Mouse (Mus musculus) right cerebral cortex, postnatal 36 days (tissue): Measurements from ENCODE around the gene C2cd2l.
A peak's percentile ranks its signal among the peaks of the same experiment; 100 is the strongest.
"Not testable (repeated sequence)": the region's sequence is repeated elsewhere in the genome, so short reads cannot be mapped to it uniquely, and the experiment has no call there.

Experiments
- DNase-seq, 2 experiments: peaks; one replicate each; pipeline ENCODE4 v3.0.0; 2022; ENCODE audit warnings: low spot score in 2 of 2, mixed read lengths in 1 of 2

The C2cd2l gene

DNA sequence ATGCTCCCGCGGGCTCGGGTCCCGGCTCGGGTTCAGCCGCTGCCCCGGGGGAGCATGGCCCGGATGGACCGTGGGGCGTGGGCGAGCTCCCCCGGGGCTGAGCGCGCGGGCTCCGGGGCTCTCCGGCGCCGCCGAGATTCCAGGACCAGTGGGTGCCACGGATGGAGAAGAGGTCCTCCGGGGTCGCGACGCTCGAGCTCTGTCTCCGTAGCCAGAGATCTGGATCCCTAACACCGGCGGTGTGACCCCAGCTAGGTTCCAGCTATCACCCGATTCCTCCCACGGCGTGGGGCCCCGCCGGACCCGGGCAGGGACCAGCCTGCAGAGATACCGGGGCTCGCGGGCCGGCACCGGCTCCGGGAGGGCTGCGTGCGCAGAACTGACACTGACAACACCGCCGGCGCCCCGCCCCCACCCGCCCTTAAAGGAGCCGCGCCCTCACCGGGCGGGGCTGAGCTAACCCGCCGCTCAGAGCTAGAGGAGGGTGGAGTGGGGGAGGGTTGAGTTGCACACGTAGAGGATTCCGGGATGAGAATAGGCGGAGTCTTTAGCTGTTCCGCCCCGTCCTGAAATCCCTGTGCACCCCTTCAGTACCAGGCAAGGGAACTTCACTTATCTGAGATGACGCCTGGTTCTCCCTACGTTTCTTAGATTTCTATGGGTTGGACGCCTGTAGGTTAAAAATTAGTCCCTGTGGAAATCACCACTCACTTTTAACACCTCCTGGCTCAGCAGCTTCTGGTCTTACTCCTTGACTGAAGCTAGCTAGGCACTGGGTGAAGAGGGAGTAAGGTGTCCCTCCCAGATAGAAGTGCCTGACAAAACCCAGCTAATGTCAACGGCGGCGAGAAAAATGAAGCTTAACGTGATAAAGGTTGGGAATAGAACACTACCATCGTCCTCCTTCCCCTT, at the start of gene C2cd2l:
Gene C2cd2l, minus strand, starts transcription at position 399 of the 912 bp plus-strand sequence.
- peak; percentile 85 to 94 for DNase-seq

DNA sequence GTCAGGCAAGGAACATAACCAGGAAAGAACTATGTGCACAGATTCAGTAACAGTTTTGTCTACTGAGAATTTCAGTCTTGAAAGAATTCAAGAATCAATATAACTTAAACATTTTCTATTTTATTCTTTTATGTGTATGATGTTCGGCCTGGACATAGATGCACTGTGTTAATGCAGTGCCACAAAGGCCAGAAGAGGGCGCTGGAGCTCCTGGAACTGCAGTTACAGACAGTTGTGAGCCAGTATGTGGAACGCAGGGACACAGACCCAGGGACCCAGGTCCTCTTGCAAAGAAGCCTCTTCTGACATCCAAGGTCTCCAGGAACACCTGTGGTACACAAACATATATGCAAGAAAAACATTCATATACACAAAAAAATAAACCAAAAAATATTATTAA, 44.4 kb upstream of the C2cd2l start:
- DNase-seq, result no peak

DNA sequence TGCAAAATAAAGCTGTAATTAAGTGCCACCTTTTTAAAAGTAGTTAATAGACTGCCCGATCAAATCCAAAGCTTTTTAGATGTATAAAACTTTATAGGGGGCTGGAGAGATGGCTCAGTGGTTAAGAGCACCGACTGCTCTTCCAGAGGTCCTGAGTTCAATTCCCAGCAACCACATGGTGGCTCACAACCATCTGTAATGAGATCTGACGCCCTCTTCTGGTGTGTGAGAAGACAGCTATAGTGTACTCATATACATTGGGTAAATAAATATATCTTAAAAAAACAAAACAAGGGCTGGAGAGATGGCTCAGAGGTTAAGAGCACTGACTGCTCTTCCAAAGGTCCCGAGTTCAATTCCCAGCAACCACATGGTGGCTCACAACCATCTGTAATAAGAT, 41.8 kb upstream of the C2cd2l start:
- not testable (repeated sequence) for DNase-seq

DNA sequence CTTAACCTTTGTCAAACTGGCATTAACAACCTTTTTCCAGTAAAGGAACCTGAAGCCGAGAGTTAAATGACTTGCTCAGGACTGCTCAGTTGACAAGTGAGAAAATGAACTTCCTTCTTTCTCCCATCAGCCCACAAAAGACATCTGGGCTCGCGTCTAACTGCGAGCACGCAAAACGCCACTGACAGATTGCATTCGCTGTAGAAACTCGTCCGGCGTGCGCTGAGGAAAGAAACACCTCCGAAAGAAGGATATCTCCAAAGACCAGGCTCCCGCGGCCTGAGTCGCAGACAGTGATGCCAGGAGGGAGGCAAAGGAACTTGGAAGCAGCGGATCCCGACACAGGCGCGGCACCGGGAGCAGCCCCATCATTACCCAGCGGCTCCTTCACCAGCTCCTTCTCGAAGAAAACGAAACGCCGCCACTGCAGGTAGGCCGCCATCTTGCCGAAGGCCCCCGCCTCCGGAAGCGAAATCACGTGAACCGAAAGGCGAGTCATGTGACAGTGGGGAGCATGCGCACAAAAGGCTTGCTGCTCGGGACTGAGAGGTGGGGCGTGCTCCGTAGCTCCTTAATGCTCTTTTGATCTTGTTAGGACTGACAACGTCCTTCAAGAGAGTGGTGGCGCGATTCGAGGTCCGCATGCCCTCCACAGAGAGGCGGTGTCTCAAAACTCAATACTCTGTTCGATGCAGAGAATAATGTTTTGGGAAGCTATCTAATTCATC, 41.3 kb upstream of the C2cd2l start, which contains the start of gene Vps11:
Gene Vps11, minus strand, starts transcription at position 481 of the 728 bp plus-strand sequence.
- DNase-seq, result peak; percentile 89 to 90

DNA sequence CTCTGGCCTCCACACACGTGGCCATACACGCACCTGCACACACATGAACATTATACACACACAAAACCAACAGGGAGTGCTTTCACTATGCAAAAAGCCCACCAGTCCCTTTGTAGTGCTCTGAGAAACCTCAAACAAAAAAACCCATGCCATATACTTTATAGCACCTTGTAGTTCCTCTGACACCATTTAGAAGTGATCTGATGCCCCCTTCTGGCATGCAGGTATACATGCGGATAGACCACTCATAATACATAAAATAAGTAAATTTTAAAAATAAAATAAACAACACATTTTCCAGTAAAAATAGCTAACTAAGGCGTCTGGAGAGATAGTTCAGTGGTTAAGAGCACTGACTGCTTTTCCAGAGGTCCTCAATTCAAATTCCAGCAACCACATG, 37.1 kb upstream of the C2cd2l start:
- DNase-seq, result no peak

DNA sequence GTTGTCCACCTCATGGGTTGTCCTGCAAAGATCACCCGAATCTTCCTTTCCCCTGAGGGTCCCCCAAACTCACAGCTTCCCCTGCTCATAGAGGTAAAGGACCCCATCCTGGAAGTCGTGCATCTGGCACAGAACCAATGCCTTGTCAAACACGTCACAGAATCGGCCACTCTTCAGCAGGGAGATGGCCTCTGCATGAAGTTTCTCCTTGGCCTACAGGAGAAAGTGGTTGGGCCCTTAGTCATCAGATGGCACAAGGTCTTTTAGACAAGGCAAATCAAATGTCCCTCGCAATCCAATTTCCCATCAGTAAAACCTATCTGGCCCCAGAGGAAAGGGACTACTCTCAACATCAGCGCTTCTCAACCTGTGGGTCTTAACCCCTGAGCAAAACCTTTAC, 33.1 kb upstream of the C2cd2l start:
- no peak for DNase-seq

DNA sequence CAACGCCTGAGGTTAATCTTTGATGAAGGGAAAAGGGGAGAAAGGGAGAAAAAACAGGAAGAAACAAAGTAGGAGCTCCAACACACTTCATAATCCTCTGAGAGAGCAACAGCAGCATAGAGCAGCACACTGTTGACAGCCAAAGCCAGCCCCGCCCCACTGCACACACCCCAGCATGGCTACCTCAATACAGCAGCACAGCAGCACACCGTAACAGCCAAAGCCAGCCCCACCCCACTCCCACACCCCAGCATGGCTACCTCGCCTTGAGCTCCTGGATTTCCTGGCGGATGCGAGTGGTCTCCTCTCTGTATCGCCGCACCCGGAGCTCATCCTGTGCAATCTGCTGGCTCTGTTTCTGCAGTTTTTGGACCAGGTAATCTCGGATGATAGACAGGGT, 32.3 kb upstream of the C2cd2l start:
- no peak for DNase-seq

DNA sequence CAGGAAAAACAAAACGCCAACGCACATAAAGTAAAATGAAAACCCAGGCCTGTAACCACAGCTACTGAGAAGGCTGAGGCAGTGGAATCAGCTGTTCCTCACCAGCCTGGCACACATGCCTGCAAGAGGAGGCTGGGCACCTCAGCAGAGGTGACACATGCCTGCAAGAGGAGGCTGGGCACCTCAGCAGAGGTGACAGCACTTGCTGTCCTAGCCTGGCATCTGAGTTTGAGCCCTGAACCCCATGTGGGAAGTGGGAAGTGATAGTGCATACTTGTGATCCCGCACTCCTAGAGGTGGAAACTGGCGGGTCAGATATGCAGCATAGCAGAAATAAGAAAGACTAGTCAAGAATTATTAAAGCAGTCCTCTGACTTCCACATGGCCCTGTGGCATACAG, 31.3 kb upstream of the C2cd2l start:
- no peak for DNase-seq

DNA sequence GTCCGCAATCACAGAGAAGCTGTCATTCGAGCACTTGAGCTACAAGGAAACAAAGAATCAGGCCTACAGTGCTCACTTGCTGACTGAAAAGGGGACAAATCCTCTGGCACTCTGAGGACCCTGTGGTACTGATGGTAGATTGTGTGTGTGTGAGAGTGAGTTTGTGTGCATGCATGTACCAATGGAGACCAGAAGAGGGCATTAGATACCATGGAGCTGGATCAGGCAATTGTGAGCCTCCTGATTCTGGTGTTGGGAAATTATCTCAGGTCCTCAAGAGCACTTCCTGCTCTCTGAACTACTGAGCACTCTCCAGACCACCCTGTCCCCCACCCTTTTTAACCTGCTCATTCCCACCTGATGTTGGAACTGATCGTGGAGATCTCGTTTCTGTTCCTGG, 28.5 kb upstream of the C2cd2l start:
- no peak for DNase-seq

DNA sequence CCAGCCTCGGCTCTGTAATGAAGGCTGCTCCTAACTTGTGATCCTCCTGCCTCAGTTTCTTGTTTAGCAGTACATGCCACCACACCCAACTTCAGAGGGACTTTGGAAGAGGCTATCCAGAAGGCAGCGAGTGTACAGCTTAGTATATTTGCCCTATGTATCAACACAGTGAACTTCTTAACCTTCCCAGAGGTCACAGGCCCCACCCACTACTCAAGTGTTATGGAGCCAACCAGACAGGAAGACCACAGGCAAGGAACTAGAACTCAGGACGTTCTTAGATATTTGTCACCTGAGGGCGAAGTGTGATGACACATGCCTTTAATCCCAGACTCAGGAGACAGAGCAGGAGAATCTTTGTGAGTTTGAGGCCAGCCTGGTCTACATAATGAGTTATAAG, 27.5 kb upstream of the C2cd2l start:
- no peak for DNase-seq

DNA sequence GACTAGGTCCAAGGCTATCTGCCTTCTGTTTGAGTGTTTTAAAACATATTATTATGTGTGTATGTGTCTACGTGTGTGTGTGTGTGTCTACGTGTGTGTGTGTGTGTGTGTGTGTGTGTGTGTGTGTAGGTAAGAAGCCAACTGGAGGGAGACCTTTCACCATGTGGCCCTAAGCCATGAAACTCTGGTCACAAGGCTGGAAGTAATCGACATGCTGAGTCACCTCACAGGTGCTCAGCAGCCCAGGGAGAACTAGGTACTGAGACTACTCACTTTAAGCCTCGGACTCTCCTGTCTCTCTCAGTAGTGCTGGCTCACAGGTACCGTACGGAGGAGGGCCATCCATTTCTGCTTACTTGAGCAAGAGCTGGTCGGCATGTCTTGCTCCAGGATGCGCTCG, 27.1 kb upstream of the C2cd2l start:
- no peak for DNase-seq

DNA sequence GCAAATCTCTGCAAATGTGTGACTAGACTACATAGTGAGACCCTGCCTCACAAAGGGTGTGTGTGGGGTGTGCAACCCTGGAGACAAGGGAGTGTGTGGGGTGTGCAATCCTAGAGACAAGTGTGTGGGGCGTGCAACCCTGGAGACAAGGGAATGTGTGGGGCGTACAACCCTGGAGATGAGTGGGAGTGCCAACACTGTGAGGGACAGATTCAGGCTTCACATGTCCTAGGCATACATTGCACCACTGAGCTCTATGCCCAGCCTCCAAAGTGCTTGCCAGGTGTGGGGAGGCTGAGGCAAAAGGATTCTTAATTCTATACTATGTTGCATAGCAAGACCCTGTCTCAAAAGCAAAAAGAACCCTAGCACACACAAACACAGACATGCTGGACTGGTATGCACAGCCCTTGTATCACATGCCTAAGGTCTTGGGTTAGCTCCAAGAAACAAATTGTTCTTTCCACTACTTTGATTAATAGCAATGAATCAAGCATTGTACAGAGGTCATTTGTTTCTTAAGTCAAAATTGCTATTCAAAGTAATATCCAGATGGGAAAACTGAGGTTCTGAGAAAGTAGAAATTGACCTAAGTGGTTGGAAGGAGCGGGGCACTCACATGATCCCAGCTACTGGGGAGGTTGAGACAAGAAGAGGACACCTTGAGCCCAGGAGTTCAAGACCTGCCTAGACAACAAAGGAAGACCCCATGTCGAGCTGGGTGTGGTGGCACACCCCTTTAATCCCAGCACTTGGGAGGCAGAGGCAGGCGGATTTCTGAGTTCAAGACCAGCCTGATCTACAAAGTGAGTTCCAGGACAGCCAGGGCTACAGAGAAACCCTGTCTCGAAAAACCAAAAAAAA, 25.7 kb upstream of the C2cd2l start:
- no peak for DNase-seq

DNA sequence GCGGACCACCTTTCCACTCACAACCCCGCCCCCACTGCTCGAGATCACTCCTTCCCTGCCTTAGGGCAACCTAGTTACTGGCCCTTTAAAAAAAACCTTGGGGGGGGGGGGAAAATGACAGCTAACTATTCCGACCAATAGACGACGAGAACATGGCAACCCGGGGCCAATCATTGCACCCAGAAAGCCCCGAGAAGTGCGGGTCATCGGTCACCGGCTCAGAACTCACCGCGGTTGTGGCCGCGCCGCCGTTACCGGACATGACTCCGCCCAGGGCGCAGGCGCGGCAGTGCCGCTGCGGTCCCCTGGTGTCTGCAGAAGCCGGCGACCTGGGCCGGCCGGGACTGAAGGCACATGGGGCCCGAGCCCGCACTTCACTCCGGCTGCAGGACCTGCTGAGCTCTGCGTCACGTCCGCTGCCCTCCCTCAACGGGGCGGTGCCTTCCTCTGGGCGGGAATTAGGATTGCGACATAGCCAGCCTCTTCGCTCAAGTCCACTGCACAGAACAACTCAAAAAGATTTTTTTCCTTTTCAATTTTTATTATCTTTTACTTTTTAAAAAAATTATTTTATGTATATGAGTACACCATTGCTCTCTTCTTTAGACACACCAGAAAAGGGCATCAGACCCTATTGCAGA, 23.8 kb upstream of the C2cd2l start, which contains the start of gene Hmbs:
Gene Hmbs, minus strand, starts transcription at position 448 of the 641 bp plus-strand sequence.
- peak; percentile 86 to 88 for DNase-seq

DNA sequence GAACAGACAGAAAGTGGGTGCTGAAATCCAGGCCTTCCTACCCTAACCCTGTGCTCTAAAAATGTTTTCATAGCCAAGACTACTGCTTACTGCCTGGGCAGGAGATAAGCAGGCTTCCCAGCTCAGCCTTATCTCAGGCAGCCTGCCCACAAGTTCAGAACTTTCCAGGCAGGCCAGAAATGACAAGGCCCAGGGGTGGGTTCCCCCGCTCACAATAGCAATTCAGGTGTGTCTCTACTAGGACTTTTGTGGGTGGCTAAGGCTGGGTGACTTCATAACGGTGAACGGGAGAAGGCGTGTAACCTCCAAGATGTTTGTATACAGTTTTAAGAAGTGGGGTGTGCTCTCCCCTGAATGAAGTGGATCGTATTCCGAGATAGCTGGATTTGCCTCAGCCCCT, 23.2 kb upstream of the C2cd2l start:
- DNase-seq, result no peak

DNA sequence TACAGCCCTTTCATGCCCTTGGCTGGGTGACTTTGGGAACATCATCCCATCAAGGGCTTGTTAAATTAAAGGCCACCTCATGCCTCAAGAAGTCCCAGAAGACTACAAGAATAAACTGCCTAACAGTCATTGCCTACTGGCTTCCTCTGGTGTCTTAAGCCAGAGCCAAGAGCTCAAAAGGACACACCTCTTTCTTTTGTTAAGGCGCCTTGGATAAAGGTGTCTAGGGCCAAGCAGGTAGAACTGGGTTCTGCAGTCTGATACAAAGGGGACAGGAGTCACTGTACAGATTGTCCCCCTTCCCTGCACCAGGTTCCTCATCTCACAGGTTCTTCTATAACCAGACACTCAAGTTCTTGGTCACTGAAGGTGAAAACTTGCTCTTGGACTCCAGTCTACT, 22.5 kb upstream of the C2cd2l start:
- no peak for DNase-seq

DNA sequence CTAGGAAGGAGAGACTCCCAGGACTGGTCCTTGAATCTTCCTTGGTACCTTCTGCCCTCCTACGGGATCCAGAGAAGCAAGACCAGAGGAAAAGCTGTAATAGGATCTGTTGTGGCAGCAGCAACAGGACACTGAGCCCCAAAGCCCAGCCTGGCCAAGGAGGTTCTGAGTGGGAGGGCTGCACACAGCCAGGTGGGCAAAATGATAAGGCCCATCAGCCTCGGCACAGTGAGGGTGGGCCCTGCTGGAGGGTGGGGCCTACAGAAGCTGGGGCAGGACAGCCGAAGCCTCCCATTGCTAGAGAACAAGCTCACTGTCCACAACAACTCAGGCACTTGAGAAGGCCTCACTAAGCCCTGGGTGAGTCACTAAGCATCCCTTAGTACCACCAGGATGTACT, 22.1 kb upstream of the C2cd2l start:
- no peak for DNase-seq

DNA sequence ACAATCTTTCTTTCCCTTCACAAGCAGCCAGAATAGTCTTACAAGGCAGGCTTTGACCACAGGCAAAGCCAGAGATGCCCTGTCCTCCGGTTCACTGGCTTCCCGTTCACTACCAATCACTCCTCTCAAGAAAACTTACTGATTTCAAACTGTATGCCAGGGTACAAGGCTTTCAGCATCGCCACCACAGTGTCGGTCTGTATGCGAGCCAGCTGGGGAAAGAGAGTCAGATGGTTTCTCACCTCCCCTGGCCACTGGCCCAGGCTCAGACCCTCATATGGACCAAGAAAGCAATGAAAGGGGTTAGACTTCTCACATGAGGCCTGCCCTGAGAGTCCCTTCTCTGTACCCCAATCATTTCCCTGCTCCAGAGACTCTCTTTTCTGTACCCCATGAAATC, 21.4 kb upstream of the C2cd2l start:
- no peak for DNase-seq

DNA sequence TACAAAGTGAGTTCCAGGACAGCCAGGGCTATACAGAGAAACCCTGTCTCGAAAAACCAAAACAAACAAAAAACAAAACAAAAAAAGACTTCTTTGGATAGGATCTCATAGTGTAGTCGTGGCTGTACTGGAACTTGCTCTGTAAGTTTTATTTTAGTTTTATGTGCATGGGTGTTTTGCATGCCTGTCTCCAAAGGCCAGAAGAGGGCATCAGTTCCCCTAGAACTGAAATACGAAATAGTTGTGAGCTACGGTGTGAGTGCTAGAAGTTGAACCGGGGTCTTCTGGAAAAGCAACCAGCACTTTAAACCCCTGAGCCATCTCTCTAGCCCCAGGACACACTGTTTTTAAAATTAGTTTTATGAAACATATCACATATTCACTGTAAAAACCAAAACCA, 18.5 kb upstream of the C2cd2l start:
- no peak for DNase-seq

DNA sequence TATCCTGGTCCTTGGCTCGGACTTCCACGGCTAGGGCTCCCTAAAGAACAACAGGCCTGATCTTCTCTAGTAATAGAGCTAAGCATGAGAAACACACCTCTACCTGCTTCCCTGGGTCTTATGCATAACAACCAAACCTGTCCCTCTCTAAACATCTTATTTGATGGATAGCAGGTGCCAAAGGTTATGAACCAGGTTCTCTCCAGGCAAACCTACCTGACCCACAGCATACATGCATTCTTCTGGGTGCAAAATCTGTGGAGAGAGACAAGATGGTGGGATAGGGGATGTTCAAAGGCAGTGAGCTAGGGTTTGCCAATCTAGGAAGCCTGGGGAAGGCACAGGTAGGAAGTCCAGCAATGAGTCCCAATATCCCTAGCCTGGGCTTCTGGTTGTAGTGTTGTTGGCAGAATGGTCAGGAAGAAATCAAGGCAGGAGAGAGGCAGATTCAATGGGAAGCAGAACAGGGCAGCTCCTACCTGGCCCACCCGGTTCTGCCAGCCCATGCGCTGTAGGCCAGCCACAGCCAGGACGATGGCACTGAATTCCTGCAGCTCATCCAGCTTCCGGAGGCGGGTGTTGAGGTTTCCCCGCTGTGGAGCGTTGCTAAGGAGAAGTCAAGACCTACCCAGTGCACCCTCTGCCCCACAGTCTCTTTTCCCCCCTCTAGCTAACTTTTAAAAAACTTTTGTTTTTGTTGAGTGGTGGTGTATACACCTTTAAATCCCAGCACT, 17.5 kb upstream of the C2cd2l start:
- no peak for DNase-seq

DNA sequence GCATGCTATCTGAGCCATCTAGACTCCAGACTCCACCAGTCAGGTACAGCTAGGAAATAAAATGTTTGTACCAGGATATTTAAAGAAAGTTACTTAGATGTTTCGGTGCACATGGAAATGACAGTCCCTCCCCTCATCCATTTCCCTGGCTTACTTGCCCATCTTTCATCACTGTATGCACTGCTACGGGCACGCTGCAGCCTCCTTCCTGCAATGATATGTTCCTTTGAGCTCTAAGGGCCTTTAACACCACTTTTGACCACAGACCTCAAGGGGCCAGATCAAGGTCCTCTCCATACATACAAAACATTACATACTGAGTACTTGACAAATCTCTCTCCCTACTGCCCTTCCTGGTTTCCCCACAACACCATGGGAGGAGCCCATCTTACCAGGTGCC, 16.9 kb upstream of the C2cd2l start:
- DNase-seq, result no peak

DNA sequence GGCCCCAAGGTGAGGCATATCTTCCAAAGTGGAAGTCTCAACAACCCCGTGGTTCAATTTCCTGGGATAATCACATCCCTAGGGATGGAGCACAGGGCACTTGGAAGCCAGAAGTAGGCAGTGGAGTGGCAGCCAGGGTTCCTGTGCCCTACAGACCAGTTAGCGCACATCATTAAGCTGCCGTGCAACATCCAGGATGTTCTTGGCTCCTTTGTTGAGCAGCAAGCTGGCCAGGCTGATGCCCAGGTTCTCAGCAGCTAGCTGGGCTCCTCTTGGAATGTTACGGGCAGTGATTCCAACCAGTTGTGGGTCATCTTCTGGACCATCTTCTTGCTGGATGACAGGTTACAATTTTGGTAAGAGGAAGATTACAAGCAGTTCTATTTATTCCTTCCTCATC, 16.4 kb upstream of the C2cd2l start:
- not testable (repeated sequence) for DNase-seq
